Mouse (Mus musculus): Measurements from ENCODE around the gene Cryzl1.

- no peak for TF ChIP-seq CTCF (IDR thresholded peaks at IDR 0.05)
- TF ChIP-seq EP300 (IDR thresholded peaks at IDR 0.05), result no peak
These were observed 9.7 kb upstream of the Cryzl1 start for GRCm38 (mm10) chr16:91738505-91738904.
